Mouse (Mus musculus) kidney, postnatal 14 days (tissue): Measurements from ENCODE around the gene Tle3.
A peak's percentile ranks its signal among the peaks of the same experiment; 100 is the strongest.

Experiments used
- DNase-seq: peaks from one replicate; pipeline ENCODE4 v3.0.0; 2022; ENCODE audit warnings: mixed read lengths

Gene Tle3

GRCm38 (mm10) chr9:61439979-61440378, 67.8 kb downstream of the Tle3 start:
- no peak for DNase-seq

DNA sequence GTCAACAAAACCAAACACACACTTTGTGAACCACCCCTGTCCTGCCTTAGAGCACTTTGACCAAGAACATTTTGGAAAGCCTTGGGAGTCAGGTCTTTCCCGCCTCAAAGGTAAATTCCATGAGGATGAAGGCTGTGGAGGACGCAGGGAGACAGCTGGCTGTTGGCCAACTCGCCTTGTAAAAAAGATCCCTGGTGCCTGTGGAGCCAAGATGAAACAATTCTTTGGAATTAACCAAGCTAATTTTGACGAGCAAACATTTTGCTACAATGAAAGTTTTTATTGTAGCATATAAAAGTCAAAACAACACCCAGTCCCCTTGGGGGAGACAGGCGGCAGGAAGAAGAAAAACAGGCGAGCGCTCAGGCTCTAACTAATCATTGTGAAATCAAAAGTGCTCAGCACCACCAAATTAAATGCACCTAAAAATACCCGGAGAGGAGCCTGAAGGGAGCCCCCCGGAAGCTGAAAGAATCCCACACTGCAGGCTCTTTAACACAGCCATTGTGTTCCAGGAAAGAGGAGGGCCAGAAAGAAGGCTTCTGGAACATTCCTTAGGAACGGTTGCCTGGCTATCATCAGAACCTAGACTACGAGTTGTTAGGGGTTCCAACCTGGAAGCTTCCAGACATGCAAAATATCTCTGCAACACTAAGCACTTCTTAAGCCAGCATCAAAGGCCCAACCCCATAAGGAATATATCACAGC, 69.2 kb downstream of the Tle3 start:
- DNase-seq = peak; percentile 24

- DNase-seq = peak; percentile 25
Measured at GRCm38 (mm10) chr9:61442951-61443630, 70.9 kb downstream of the Tle3 start.

GRCm38 (mm10) chr9:61445151-61445550, 73.0 kb downstream of the Tle3 start:
- no peak for DNase-seq

GRCm38 (mm10) chr9:61445711-61446222, 73.6 kb downstream of the Tle3 start:
- DNase-seq = no peak

- no peak for DNase-seq
Measured at GRCm38 (mm10) chr9:61446965-61447364, 74.8 kb downstream of the Tle3 start.

GRCm38 (mm10) chr9:61449363-61449904, 77.3 kb downstream of the Tle3 start:
- DNase-seq = no peak

- DNase-seq = no peak
Measured at GRCm38 (mm10) chr9:61452081-61452480, 79.9 kb downstream of the Tle3 start.

GRCm38 (mm10) chr9:61455861-61456261, 83.7 kb downstream of the Tle3 start:
- peak; percentile 64 for DNase-seq

- DNase-seq = no peak
Measured at GRCm38 (mm10) chr9:61456441-61457161, 84.4 kb downstream of the Tle3 start.

DNA sequence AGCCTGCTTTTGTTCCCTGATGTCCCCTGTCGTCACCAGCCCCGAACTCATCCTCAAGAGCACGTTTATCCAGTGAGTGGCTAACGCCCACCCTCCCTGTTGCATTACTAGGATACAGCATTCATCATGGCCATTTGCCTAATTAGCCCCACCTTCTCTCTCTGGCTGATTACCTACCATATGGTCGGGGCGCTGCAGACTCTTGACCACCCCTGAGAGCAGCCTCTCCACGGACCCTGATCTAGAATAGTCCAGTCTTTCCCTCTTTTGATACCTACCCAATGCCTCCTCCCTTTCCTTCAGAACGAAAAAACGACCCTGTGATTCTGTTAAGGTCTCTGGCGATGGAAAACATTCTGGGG, 85.0 kb downstream of the Tle3 start:
- no peak for DNase-seq

DNA sequence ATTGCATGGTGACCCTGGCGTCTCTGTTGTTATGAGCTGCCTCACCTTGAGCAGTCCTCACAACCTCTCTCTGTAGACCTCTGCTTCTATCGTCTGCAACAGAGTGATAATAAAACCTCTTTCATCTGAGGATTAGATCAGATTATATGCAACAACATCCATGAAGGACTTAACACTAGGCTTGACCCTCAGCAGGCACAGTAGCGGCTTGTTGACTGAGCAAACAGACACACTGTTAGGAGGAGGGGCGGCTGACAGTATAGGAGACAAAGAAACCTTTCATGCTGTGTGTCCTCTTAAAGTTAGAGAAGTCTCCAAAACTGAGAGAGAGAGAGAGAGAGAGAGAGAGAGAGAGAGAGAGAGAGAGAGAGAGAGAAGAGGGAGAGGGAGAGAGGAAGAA, 89.7 kb downstream of the Tle3 start:
- DNase-seq = no peak

GRCm38 (mm10) chr9:61467436-61467835, 95.3 kb downstream of the Tle3 start:
- no peak for DNase-seq
